Mouse (Mus musculus): ENCODE results near the gene Fam57a.
A peak's percentile ranks its signal among the peaks of the same experiment; 100 is the strongest.

Fam57a gene

GRCm38 (mm10) chr11:76179495-76180145 is at the start of gene Fam57a, which contains the start of gene Vps53:
Fam57a (plus strand) TSS chr11:76179671.
Vps53 (minus strand) TSS chr11:76179647.
- peak; percentile 82 to 86 for DNase-seq (ENCODE audit: low spot score in 2 of 2)

GRCm38 (mm10) chr11:76130859-76131258 is 48.6 kb upstream of the Fam57a start:
- no peak for DNase-seq (ENCODE audit: low spot score in 2 of 2)

GRCm38 (mm10) chr11:76135641-76136437 is 43.6 kb upstream of the Fam57a start:
- DNase-seq (ENCODE audit: low spot score in 2 of 2), result no peak

- DNase-seq (ENCODE audit: low spot score in 2 of 2), result no peak
Measured at GRCm38 (mm10) chr11:76137996-76138395, 41.5 kb upstream of the Fam57a start.

- no peak for DNase-seq (ENCODE audit: low spot score in 2 of 2)
Measured at GRCm38 (mm10) chr11:76144386-76144785, 35.1 kb upstream of the Fam57a start.

- no peak for DNase-seq (ENCODE audit: low spot score in 2 of 2)
Measured at GRCm38 (mm10) chr11:76145169-76145568, 34.3 kb upstream of the Fam57a start.

- DNase-seq (ENCODE audit: low spot score in 2 of 2), result no peak
Measured at GRCm38 (mm10) chr11:76146187-76147010, 33.1 kb upstream of the Fam57a start.

- no peak for DNase-seq (ENCODE audit: low spot score in 2 of 2)
Measured at GRCm38 (mm10) chr11:76148055-76149008, 31.1 kb upstream of the Fam57a start.

GRCm38 (mm10) chr11:76150980-76151379 is 28.5 kb upstream of the Fam57a start:
- DNase-seq (ENCODE audit: low spot score in 2 of 2), result no peak

- DNase-seq (ENCODE audit: low spot score in 2 of 2), result no peak
Measured at GRCm38 (mm10) chr11:76153236-76153951, 26.1 kb upstream of the Fam57a start.

- no peak for DNase-seq (ENCODE audit: low spot score in 2 of 2)
Measured at GRCm38 (mm10) chr11:76154200-76154599, 25.3 kb upstream of the Fam57a start.

GRCm38 (mm10) chr11:76154861-76155260 is 24.6 kb upstream of the Fam57a start:
- DNase-seq (ENCODE audit: low spot score in 2 of 2), result no peak

GRCm38 (mm10) chr11:76158375-76158774 is 21.1 kb upstream of the Fam57a start:
- DNase-seq (ENCODE audit: low spot score in 2 of 2), result no peak

GRCm38 (mm10) chr11:76160251-76160650 is 19.2 kb upstream of the Fam57a start:
- DNase-seq (ENCODE audit: low spot score in 2 of 2), result no peak

GRCm38 (mm10) chr11:76166657-76167056 is 12.8 kb upstream of the Fam57a start:
- no peak for DNase-seq (ENCODE audit: low spot score in 2 of 2)

GRCm38 (mm10) chr11:76167079-76167765 is 12.2 kb upstream of the Fam57a start:
- DNase-seq (ENCODE audit: low spot score in 2 of 2), result peak; percentile 36 to 71

- DNase-seq (ENCODE audit: low spot score in 2 of 2), result no peak
Measured at GRCm38 (mm10) chr11:76168976-76169375, 10.5 kb upstream of the Fam57a start.

GRCm38 (mm10) chr11:76170207-76170606 is 9.3 kb upstream of the Fam57a start:
- DNase-seq (ENCODE audit: low spot score in 2 of 2), result no peak

- peak in 1 of 2 experiments; percentile 23 for DNase-seq (ENCODE audit: low spot score in 2 of 2)
Measured at GRCm38 (mm10) chr11:76178726-76179494, 561 bp upstream of the Fam57a start.

Measured in urinary bladder, postnatal 4 days (tissue).